Mouse (Mus musculus) lung, postnatal 36 days (tissue): ENCODE data around the gene Keap1.
A peak's percentile ranks its signal among the peaks of the same experiment; 100 is the strongest.
"Not testable (repeated sequence)": the region's sequence is repeated elsewhere in the genome, so short reads cannot be mapped to it uniquely, and the experiment has no call there.

Experiments
- DNase-seq: peaks from one replicate; pipeline ENCODE4 v3.0.0; 2022; ENCODE audit warnings: mixed read lengths

Gene Keap1

GRCm38 (mm10) chr9:21260491-21261040 is 21.4 kb upstream of the Keap1 start:
- no peak for DNase-seq

GRCm38 (mm10) chr9:21256349-21256748 is 17.2 kb upstream of the Keap1 start:
- DNase-seq, result not testable (repeated sequence)

DNA sequence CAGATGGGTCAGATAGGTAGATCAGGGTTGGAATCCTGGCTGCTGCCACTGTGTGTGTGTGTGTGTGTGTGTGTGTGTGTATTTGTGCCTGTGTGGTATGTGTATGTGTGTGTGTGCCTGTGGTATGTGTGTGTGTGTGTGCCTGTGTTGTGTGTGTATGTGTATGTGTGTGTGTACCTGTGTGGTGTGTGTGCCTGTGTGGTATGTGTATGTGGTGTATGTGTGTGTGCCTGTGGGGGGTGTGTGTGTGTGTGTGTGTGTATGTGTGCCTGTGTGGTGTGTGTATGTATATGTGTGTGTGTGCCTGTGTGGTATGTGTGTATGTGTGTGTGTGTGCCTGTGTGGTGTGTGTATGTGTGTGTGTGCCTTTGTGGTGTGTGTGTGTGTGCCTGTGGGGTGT is 15.5 kb upstream of the Keap1 start:
- DNase-seq, result no peak

DNA sequence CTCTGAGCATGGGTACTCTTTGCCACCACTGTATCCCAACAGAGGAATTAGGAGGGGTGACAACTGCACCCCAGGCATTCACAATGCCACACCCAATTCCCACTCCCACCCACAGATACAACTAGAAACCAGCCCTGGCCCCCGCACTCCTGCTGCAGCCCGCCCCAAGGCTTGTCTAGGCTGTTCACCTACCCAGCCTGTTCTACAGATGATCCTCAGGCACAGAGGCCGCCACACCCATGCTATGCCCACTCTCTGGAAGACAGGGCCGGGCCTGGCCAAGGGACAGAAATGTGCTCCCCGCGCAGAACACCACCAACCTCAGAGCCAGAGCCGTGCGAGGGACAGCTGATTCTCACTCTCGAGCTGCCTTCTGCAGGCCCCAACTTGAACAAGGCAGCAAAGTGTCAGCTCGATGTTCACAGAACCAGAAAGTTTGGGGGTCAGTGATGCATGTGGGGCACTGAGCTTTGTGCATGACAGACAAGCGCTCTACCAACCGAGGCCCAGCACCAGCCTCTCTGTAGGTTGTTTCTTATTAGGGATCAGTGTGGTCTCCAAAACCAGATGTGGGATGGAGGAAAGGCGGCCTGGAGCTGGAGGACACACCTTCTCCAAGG is 12.1 kb upstream of the Keap1 start:
- no peak for DNase-seq

- no peak for DNase-seq
Observed at GRCm38 (mm10) chr9:21250509-21250908, 11.3 kb upstream of the Keap1 start.

DNA sequence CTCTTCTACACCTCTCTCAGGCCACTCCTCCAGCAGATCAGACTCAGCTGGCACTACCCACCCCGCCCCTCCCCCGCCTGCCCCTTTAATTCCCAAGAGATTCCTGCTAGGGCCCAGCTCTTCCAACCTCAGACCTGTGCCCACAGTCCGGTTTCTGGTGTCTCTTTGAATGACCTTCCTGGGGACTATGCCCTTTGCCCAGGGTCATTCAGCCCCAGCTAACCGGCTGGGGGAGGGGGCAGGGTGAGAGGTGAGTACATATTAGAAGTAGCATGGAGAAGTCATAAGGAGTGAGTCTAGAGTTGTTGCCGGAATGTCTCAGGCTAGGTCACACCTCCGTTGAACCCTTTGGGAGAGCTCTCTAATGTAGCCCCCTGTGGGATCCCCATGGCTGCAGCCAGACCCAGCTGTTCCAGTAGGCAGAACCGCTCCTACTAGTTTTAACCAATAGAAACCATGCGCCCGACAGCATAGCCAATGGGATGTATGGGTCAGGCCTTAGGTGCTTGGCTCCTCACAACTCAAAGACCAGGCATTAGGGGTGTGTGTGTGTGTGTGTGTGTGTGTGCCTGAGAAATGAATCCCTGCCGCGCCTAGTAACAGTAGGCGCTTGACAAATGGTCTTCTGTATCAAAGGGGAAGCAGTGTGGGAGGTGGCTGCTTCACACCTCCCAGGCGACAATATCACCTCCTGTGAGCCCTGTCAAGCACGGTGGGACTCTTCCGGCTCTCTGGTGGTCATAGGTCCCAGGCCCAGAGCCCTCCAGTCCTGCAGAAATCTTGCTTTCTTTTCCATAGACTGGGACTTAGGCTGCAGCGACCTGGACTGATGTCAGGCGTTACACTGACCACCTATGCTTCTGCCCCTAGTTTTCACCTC is 10.7 kb upstream of the Keap1 start:
- no peak for DNase-seq

- DNase-seq, result peak; percentile 77
Observed at GRCm38 (mm10) chr9:21248326-21248725, 9.2 kb upstream of the Keap1 start, which contains the start of gene S1pr5. Gene S1pr5 (minus strand): TSS chr9:21248443.

DNA sequence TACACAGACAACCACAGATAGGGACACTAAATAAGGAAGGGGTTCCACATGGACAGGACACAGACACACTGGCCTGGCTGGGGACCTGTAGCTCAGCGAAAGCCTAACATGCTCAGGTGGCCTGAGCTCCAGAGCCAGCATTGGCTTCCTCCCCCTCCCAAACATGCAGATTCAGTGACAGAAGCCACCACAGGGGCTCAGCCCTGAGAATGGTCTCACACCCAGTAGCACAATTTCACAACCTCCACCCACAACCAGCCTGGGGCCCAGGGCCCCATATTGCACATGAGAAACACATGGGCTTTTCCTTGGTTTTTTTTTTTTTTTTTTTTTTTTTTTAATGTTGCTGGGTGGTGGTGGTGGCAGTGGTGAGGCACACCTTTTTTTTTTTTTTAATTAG is 7.2 kb upstream of the Keap1 start:
- DNase-seq, result no peak

DNA sequence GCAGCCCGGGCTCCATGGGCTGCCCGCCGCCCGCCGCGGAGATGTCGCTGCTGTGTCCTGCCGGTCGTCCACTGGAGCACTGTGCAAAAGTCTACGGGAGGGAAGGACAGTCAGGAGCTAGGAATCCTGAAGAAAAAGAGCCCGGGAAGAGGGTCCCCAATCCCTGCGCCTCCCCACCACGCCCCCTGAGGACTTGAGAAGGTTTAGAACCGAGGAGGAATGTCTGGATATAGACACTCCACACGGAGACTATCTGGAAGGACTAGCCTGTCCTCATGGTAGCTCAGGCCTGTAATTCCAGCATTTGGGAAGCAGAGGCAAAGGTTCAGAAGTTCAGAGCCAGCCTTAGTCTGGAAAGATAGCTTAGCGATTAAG is 5.9 kb upstream of the Keap1 start:
- DNase-seq, result no peak

DNA sequence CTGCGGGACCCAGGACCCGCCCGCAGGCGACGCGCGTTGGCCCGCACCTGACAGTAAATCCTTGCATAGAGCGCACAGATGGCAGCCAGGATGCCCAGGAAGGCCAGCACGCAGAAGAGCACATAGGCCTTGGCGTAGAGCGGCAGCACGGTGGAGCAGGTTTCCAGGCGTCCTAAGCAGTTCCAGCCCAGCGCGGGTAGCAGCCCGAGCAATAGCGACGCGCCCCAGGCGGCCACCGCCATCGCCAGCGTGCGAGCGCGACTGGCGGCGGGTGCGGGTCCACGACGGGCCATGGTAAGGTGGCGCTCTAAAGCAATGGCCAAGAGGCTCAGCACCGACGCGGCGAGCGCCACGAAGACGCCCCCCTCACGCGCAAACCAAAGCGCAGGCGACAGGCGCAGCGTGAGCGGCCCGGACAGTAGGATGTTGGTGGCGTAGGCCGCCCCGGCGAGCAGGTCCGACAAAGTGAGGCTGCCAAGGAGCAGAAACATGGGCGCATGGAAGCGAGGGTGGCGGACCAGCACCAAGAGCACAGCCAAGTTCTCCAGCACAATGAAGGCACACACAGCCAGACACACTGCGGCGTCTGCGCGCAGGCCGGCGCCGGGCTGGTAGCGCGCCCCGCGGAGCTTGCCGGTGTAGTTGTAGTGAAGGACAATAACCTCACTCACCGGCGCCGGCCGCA is 5.4 kb upstream of the Keap1 start:
- DNase-seq, result no peak

- DNase-seq, result no peak
Observed at GRCm38 (mm10) chr9:21243826-21244427, 4.8 kb upstream of the Keap1 start.

- DNase-seq, result peak; percentile 96
Observed at GRCm38 (mm10) chr9:21241343-21241742, 2.2 kb upstream of the Keap1 start.

- DNase-seq, result no peak
Observed at GRCm38 (mm10) chr9:21239465-21239848, 296 bp upstream of the Keap1 start.

DNA sequence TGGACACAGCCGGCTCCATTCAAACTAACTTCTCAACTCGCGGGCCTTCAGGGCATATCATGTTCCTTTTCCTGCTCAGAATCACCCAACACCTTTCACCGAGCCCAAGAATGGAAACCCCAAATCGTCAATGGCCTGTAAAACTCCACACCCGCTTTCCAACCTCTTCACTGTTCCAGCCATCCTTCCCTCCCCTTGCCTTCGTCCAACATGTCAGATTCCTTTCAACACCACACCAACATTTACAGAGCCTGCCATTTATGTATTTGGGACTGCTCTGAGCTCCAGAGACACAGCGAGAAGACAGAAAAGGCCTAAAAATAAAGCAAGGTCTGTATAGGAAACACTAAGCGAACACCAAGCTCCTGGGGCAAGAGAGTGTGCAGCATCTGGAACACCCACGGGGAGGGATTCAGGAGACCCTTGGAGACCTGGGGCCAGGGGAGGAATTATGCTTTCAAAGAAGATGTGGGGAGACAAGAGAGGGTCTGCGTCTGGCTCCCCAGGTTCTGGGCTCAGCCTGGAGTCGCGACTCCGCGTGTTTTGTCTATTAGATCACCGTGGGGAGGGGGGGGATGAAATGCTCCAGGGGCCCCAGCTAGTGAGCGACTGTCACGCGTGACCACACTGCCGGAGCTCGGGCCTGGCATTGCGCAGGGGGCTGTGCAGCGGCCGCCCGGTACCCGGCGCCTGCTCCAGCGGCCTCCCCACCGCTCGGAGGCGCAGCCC is 993 bp downstream of the Keap1 start:
- DNase-seq, result no peak

GRCm38 (mm10) chr9:21237368-21238003 is 1.7 kb downstream of the Keap1 start:
- DNase-seq, result no peak

DNA sequence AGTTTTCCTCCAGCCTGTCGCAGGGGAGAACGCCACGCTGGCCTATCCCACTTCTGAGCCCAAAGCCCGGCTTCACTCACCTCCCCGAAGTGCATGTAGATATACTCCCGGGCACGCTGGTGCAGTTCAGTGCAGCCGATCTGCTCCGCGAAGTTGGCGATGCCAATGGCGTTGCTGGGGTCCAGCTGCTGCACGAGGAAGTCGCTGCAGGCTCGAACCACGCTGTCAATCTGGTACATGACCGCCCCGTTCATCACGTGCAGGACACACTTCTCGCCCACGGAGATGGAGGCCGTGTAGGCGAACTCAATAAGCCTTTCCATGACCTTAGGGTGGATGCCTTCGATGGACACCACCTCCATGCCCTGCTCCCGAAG is 2.2 kb downstream of the Keap1 start:
- DNase-seq, result peak; percentile 10

DNA sequence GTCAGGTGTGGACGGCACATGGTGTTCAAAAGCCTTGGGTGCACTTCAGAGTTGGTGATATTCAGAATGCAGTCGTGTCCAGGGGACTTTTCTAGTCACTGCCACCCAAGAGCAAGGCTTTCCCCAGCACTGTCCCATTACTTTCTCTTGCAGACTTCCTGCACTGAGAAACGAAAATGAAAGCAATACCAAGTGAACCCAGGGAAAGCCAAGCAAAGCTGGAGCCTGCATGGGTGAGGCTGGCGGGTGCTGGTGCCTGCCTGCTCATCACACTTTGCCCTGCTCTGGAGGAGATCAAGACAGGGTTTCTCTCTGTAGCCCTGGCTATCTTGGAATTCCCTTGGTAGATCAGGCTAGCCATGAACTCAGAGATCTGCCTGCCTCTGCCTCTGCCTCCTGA is 3.8 kb downstream of the Keap1 start:
- peak; percentile 44 for DNase-seq

GRCm38 (mm10) chr9:21233805-21234204 is 5.4 kb downstream of the Keap1 start:
- no peak for DNase-seq

GRCm38 (mm10) chr9:21233366-21233765 is 5.8 kb downstream of the Keap1 start:
- no peak for DNase-seq

GRCm38 (mm10) chr9:21232867-21233266 is 6.3 kb downstream of the Keap1 start:
- no peak for DNase-seq

GRCm38 (mm10) chr9:21231551-21231950 is 7.6 kb downstream of the Keap1 start:
- DNase-seq, result no peak

DNA sequence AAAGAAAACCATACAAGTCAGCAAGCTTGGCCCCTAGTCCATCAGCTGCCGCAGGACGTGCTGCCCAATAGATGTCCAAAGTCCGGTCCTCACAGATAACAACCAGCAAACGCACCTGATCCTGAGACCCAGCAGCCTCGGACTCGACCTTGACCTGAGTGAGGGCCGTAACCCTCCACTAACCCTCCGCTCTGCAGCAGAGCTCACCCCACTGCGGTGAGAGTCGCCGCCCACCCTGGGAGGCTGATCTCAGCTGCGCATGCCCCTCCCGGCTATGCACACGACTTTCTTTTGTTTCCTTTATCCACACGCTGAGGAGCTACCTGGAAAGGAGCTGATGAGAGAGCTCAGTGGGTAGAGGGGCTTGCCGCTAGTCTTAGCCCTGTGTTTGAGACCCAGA is 11.8 kb downstream of the Keap1 start:
- no peak for DNase-seq
